Mouse (Mus musculus): ENCODE measurements around the gene Gm13088. TPM values are rescaled to one million over a fixed set of nuclear protein-coding genes. Genes with fewer than 3 reads are reported as not detected.

The Gm13088 gene
- total RNA-seq (2023) = not detected in 4 replicates

GRCm38 (mm10) chr4:143657146-143657545 lies at the start of gene Gm13088:
Gene Gm13088 (minus strand): TSS chr4:143657246.

GRCm38 (mm10) chr4:143702611-143703010 lies 45.6 kb upstream of the Gm13088 start, which contains the start of gene Gm13089:
Gene Gm13089 (minus strand): TSS chr4:143702711.

DNA sequence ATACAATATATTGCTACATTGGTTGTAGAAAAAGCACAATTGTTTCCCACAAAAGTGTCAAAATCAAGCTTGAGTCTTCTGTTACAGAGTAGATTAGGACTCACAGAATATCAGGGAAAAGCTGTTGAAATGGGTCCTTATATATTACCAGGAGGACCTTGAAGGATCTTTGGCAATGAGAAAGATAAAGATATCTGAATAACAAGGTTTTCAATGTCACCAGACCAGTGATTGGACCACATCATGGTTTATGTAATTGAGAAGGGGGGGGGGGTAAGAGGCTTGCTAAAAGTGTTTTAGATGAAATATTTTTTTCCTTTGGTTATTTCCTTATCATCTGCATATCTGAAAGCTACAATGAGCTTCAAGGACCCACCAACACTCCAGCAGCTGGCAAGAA lies 42.3 kb downstream of the Gm13088 start, which contains the start of gene Gm13083:
Gene Gm13083 (plus strand): TSS at position 301 of the 400 bp plus-strand sequence.

Other genes with a start within 250 kb of the Gm13088 start
- gene Pramef8, start 244.8 kb downstream of the Gm13088 start, total RNA-seq (2023) = 64.5 to 79.0 TPM (median 66.2 TPM) in 4 replicates
- gene Oog4, start 206.9 kb downstream of the Gm13088 start, total RNA-seq (2023) = not detected in 4 replicates
- gene Gm13043, start 145.9 kb downstream of the Gm13088 start, total RNA-seq (2023) = not detected in 4 replicates
- not detected in 4 replicates for gene Gm13040, start 121.3 kb downstream of the Gm13088 start, total RNA-seq (2023)
- not detected in 4 replicates for gene BC080695, start 105.5 kb downstream of the Gm13088 start, total RNA-seq (2023)
- not detected in 4 replicates for gene Gm13057, start 105.5 kb downstream of the Gm13088 start, total RNA-seq (2023)
- not detected in 4 replicates for gene Gm13083, start 42.2 kb downstream of the Gm13088 start, total RNA-seq (2023)
- gene Gm13089, start 45.5 kb upstream of the Gm13088 start, total RNA-seq (2023) = not detected in 4 replicates
- gene Gm13078, start 62.2 kb upstream of the Gm13088 start, total RNA-seq (2023) = not detected in 4 replicates
- gene Gm13023, start 132.1 kb upstream of the Gm13088 start, total RNA-seq (2023) = not detected in 4 replicates
- not detected in 4 replicates for gene Gm13084, start 158.8 kb upstream of the Gm13088 start, total RNA-seq (2023)
- not detected in 4 replicates for gene Gm13103, start 189.3 kb upstream of the Gm13088 start, total RNA-seq (2023)
- not detected in 4 replicates for gene Pramef6, start 243.1 kb upstream of the Gm13088 start, total RNA-seq (2023)